Mouse (Mus musculus) heart, embryonic 13.5 days (tissue): ENCODE measurements at regions not wholly inside any gene's neighbourhood (a gene's known extent, or its start where the extent isn't known, plus 50 kb on each side); places are given as distances from the start of the nearest gene placed in this dataset.
"Not testable (repeated sequence)": the region's sequence is repeated elsewhere in the genome, so short reads cannot be mapped to it uniquely, and the experiment has no call there.

Experiments used
- ATAC-seq: fragments of 200-750 bp; cut with Nextera tagmentation; 2 replicates; pipeline ENCODE4 v1.8.0; 2017; ENCODE audit warnings: moderate TSS enrichment; ENCODE audit not compliant: insufficient number of reproducible peaks, low FRiP score, low TSS enrichment; ENCODE audit errors: extremely low read depth
- H3K27ac ChIP-seq: fragments of 300-500 bp; sonication (generic); replicated peaks from 2 replicates; pipeline ENCODE4 v1.5.1; 2015; ENCODE audit warnings: moderate library complexity, mild to moderate bottlenecking, inconsistent platforms
- H3K27me3 ChIP-seq: fragments of 300-500 bp; sonication (generic); replicated peaks from 2 replicates; pipeline ENCODE4 v1.6.1; 2015; ENCODE audit warnings: mild to moderate bottlenecking, inconsistent platforms
- H3K36me3 ChIP-seq: fragments of 300-500 bp; sonication (generic); 2 replicates; pipeline ENCODE4 v1.6.1; 2015; ENCODE audit warnings: mild to moderate bottlenecking, inconsistent platforms
- H3K4me1 ChIP-seq: fragments of 300-500 bp; sonication (generic); 2 replicates; pipeline ENCODE4 v1.6.1; 2015; ENCODE audit warnings: inconsistent platforms
- H3K4me2 ChIP-seq: fragments of 300-500 bp; sonication (generic); 2 replicates; pipeline ENCODE4 v1.6.1; 2015; ENCODE audit warnings: inconsistent platforms, mild to moderate bottlenecking, moderate library complexity
- H3K4me3 ChIP-seq: fragments of 300-500 bp; sonication (generic); 2 replicates; pipeline ENCODE4 v1.5.1; 2015; ENCODE audit warnings: moderate library complexity, mild to moderate bottlenecking, inconsistent platforms
- H3K9ac ChIP-seq: fragments of 300-500 bp; sonication (generic); 2 replicates; pipeline ENCODE4 v1.6.1; 2015; ENCODE audit warnings: inconsistent platforms, mild to moderate bottlenecking, moderate library complexity
- H3K9me3 ChIP-seq: fragments of 300-500 bp; sonication (generic); 2 replicates; pipeline ENCODE4 v1.6.1; 2016; ENCODE audit warnings: inconsistent platforms
- WGBS: fragments of 180-500 bp; shearing (Covaris S2); methylation state at CpG from one replicate; pipeline ENCODE4 v1.1.7; 2015; ENCODE audit warnings: mixed read lengths; 5-methylcytosine and 5-hydroxymethylcytosine counted together

DNA sequence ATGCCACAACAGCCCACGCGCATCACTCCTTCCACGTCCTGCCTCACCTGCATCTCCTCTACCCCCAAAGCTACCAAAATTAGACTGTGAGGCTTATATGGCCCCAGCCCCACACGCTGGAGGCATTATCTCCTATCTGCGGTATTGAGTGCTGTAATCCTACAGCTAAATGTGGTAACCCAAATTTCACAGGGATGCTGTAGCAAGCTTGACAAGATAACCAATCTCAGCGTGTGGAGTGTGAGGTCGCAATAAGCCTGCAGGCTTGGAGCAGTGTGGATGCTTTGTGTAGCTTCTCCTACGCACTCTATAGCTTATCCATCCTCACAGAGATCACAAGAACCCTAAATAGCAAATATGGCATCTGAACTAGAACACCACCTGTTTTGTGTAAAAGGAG, 251.2 kb upstream of the Kcnh8 start:
- WGBS = 49% methylated on average over 8 of the region's 8 CpGs
- Histone ChIP-seq H3K9ac (no peak overlapping the region), H3K36me3 (no peaks in the 10 kb centered on the region), H3K27me3 (no peaks in the 10 kb centered on the region), H3K4me1 (no peaks in the 10 kb centered on the region), H3K4me2 (no peak overlapping the region), H3K9me3 (no peaks in the 10 kb centered on the region), H3K4me3 (no peak overlapping the region), H3K27ac (no peak overlapping the region)
- ATAC-seq = no peak

DNA sequence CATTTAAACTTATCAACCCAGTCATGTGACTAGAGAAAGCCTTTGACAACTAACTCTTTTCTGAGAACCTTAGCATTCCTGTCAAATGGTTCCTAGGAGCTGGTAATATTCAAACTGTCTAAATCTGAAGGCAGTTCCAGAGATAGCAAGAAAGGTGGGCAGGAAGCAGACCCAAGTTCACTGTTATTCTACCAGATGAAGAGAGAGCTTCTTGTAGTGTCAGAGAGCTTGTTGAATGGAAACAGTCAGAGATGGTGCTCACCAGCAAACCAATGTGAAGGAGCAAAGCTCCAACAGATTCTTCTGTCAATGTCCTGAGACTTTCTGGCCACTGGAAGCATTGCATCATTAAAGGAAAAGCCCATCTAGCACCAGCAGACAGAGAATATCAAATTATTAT, 251.8 kb upstream of the Kcnh8 start:
- Histone ChIP-seq H3K9me3 (no peaks in the 10 kb centered on the region), H3K36me3 (no peaks in the 10 kb centered on the region), H3K4me1 (no peaks in the 10 kb centered on the region), H3K27ac (no peak overlapping the region), H3K4me3 (no peak overlapping the region), H3K27me3 (no peaks in the 10 kb centered on the region), H3K9ac (no peak overlapping the region), H3K4me2 (no peak overlapping the region)
- no peak for ATAC-seq

DNA sequence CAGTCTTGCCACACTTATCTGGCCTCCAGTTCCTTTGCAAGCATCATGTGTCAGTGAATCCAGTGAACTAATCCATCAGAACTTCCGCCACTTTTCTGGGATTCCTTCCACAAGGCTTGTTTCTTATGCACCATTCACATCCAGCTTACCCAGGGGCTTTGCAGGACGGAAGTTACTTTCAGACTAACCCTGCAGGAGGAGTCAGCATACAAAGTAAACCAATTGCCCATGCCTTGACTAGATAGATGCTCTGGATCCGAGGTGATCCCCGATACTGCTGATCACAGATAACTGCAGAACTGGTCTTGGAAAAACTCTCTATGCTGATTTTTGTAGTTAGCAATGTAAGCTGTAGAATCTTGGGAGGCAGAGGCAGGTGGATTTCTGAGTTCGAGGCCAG, 252.6 kb upstream of the Kcnh8 start:
- Histone ChIP-seq H3K4me2 (no peak overlapping the region), H3K4me3 (no peak overlapping the region), H3K4me1 (no peaks in the 10 kb centered on the region), H3K27ac (no peak overlapping the region), H3K9me3 (no peaks in the 10 kb centered on the region), H3K9ac (no peak overlapping the region), H3K36me3 (no peaks in the 10 kb centered on the region), H3K27me3 (no peaks in the 10 kb centered on the region)
- ATAC-seq = no peak
- 67% methylated on average over 5 of the region's 5 CpGs for WGBS

DNA sequence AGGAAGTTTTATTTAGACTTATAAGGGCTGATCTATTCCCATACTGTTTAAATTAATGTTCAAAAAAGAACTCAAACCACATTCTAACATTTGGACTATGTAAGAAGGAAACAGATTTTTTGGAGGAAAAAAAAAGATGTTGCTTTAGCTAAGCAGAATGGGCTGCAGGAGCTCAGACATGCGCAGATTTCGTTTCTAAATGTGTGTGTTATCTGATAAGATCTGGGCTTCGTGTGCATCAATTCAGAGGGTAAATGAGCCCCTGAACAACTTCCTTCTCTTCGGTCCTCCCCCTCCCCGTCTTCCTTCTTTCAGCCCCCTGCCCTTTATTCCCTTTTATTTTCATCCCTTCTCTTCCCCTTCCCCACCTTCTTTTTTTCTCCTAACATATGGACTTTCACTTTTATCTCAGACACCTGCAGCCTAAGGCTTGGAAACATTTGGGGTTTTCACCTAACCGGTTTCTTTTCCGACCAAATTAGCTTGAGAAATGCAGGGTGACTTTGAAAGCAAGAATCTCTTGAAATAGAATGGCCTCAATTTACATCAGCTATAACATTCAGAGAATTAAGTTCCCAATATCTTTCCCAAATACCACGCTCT, 253.9 kb upstream of the Kcnh8 start:
- Histone ChIP-seq H3K27me3 (no peaks in the 10 kb centered on the region), H3K9me3 (no peaks in the 10 kb centered on the region), H3K4me3 (no peak overlapping the region), H3K36me3 (no peaks in the 10 kb centered on the region), H3K4me2 (no peak overlapping the region), H3K4me1 (no peaks in the 10 kb centered on the region), H3K9ac (no peak overlapping the region), H3K27ac (no peak overlapping the region)
- 53% methylated on average over 8 of the region's 8 CpGs for WGBS
- ATAC-seq = no peak

DNA sequence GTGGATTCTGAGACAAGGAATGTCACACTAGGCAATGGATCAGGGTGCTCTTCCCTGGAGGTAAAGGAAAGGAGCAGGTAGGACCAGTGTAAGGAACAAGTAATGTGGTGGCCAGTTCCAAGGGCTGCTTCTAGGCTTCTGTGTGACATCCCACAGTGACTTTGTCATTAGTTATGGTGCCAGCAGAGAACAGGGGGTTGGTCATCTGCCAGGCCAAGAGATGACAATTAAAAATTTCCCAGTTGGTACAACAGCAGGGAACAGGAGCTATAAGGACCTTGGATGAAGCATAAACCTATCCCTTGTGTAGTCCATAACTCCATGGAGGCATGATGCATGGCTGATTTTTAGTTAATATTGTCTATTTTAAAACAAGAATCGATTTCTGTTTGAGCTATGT, 281.9 kb upstream of the Kcnh8 start:
- no peaks in the 10 kb centered on the region for H3K27me3 ChIP-seq
- H3K4me1 ChIP-seq = no peaks in the 10 kb centered on the region
- no peak overlapping the region for H3K27ac ChIP-seq
- no peak overlapping the region for H3K4me2 ChIP-seq
- no peak overlapping the region for H3K4me3 ChIP-seq
- no peak for ATAC-seq
- no peak overlapping the region for H3K9ac ChIP-seq
- 56% methylated on average over 1 of the region's 1 CpGs for WGBS
- H3K36me3 ChIP-seq = no peaks in the 10 kb centered on the region
- no peaks in the 10 kb centered on the region for H3K9me3 ChIP-seq

DNA sequence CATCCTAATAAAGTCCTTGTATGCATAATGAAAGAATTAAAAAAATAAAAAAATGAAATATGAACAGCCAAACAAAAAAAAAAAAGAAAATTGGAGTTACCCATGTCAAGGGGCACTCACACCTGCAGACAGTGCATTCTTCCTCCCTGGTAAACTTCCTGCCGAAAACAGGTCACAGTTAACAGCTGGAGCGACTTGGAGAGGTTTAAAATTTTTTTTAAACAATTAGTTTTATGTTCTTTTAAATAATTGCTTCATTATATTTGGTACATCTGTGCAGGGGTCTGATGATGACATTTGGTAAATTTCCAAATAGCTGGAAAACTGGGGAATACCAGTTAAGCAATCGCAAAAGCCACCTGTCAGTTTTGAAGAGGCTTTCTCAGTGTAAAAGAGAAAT, 285.5 kb upstream of the Kcnh8 start:
- 69% methylated on average over 3 of the region's 3 CpGs for WGBS
- Histone ChIP-seq H3K9me3 (no peaks in the 10 kb centered on the region), H3K4me2 (no peak overlapping the region), H3K4me3 (no peak overlapping the region), H3K27ac (no peak overlapping the region), H3K4me1 (no peaks in the 10 kb centered on the region), H3K27me3 (no peaks in the 10 kb centered on the region), H3K9ac (no peak overlapping the region), H3K36me3 (no peaks in the 10 kb centered on the region)
- no peak for ATAC-seq

DNA sequence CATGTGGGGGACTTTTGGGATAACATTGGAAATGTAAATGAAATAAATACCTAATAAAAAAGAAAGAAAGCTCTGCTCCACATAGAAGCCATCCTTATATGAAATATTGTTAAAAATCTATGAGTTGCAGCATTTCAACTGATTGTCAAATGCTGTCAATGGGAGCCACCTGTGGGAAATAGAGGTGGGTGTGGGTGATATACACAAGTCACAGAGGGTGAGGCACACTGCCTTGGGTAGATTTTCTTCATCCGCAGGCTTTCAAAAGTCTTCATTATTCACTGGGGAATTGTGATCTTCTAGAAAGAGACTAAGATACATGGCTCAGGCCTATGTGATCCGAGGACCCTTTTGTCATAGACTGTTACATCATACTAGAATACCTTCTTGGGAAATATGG, 286.6 kb upstream of the Kcnh8 start:
- Histone ChIP-seq H3K4me1 (no peaks in the 10 kb centered on the region), H3K9me3 (no peaks in the 10 kb centered on the region), H3K36me3 (no peaks in the 10 kb centered on the region), H3K27ac (no peak overlapping the region), H3K4me3 (no peak overlapping the region), H3K9ac (no peak overlapping the region), H3K27me3 (no peaks in the 10 kb centered on the region), H3K4me2 (no peak overlapping the region)
- no peak for ATAC-seq
- 78% methylated on average over 2 of the region's 2 CpGs for WGBS

DNA sequence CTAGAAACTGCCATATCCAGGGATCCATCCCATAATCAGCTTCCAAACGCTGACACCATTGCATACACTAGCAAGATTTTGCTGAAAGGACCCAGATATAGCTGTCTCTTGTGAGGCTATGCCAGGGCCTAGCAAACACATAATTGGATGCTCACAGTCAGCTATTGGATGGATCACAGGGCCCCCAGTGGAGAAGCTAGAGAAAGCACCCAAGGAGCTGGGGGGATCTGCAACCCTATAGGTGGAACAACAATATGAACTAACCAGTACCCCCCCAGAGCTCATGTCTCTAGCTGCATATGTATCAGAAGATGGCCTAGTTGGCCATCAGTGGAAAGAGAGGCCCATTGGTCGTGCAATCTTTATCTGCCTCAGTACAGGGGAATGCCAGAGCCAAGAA, 287.1 kb upstream of the Kcnh8 start:
- ATAC-seq, H3K27ac ChIP-seq, H3K4me1 ChIP-seq, H3K4me2 ChIP-seq, H3K4me3 ChIP-seq, H3K27me3 ChIP-seq, H3K9ac ChIP-seq, H3K36me3 ChIP-seq, H3K9me3 ChIP-seq: not testable (repeated sequence)
- 39% methylated on average over 2 of the region's 2 CpGs for WGBS

DNA sequence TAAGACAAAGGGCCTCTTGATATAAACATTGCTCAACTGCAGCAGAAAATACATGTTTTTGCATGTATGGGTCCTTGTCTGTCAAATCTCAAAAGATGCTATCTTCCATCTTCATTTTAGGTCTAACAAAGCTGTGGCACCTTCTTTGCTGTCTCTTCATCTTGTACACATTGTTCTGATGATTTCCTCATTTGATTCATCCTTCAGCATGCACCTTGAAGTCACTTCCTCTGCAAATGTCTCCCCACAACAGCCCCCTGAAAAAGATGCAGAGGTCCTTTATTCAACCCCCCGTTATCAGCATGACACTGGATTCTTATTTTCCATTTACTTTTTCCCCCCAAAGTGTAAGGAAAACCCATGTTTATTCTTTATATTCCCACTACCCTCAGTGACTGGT, 290.5 kb upstream of the Kcnh8 start:
- no peaks in the 10 kb centered on the region for H3K9me3 ChIP-seq
- no peak overlapping the region for H3K9ac ChIP-seq
- no peak for ATAC-seq
- no peaks in the 10 kb centered on the region for H3K4me1 ChIP-seq
- WGBS = 79% methylated on average over 1 of the region's 1 CpGs
- no peak overlapping the region for H3K4me3 ChIP-seq
- no peaks in the 10 kb centered on the region for H3K27me3 ChIP-seq
- no peaks in the 10 kb centered on the region for H3K36me3 ChIP-seq
- H3K4me2 ChIP-seq = no peak overlapping the region
- no peak overlapping the region for H3K27ac ChIP-seq

DNA sequence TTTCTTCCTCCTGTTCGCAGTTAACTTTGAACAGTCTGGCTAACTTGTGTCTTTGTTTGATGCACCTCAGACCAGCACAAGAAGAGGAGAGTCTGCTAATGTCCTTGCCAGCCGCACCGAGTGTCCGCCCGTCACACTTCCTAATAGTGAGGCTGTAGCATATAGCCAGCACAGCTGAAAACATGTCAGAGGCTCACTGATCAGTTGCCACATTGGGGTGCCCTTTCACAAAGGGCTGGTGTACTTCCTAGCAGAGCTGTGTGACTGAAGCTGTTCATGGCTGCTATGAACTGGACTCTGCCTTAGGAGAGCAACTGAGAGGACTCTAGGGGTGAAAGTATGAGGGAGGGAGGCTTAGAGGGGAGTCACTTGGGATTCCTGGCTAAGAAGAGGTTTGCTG, 293.7 kb upstream of the Kcnh8 start:
- H3K9me3 ChIP-seq = no peaks in the 10 kb centered on the region
- no peak overlapping the region for H3K4me3 ChIP-seq
- no peak overlapping the region for H3K9ac ChIP-seq
- ATAC-seq = no peak
- WGBS = 79% methylated on average over 5 of the region's 5 CpGs
- H3K4me2 ChIP-seq = no peak overlapping the region
- H3K27me3 ChIP-seq = no peaks in the 10 kb centered on the region
- no peak overlapping the region for H3K27ac ChIP-seq
- H3K4me1 ChIP-seq = no peaks in the 10 kb centered on the region
- H3K36me3 ChIP-seq = no peaks in the 10 kb centered on the region

DNA sequence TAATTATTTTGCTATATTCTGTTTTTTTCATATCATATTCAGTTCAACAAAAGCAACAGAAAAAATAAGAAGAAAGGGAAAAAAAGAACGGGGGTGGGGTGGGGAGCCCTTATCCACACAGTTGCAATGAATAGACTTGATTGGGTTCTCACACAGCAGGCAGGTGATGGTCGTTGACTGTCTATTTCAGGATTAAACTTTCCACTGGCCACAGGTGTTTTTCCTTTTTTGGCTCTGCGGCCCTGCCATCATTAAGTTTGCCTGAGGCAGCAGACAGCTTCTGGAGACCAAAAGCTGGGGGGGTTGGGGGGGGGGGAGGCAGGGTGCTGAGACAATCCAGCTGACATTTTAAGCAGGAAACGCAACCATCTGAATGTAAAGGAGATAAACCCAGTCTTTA, 298.4 kb upstream of the Kcnh8 start:
- WGBS = 65% methylated on average over 4 of the region's 4 CpGs
- H3K27me3 ChIP-seq = no peaks in the 10 kb centered on the region
- no peaks in the 10 kb centered on the region for H3K4me1 ChIP-seq
- H3K4me3 ChIP-seq = no peak overlapping the region
- H3K9ac ChIP-seq = no peak overlapping the region
- no peaks in the 10 kb centered on the region for H3K9me3 ChIP-seq
- ATAC-seq = no peak
- no peaks in the 10 kb centered on the region for H3K36me3 ChIP-seq
- no peak overlapping the region for H3K4me2 ChIP-seq
- no peak overlapping the region for H3K27ac ChIP-seq

DNA sequence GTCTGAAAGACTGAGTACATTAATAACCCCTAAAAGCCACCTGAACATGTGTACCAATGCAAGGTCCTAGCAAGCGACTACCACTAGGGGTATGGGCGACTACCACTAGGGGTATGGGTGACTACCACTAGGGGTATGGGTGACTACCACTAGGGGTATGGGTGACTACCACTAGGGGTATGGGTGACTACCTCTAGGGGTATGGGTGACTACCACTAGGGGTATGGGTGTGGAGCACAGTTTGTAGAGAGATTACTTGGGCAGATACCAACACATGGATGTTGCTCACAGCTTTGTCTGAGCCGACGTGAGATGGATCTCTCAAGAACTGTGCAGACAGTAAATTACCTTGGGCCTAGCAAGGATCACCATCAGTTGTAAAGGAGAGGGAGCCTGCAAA, 299.2 kb upstream of the Kcnh8 start:
- Histone ChIP-seq H3K9ac (no peak overlapping the region), H3K4me2 (no peak overlapping the region), H3K4me3 (no peak overlapping the region), H3K9me3 (no peaks in the 10 kb centered on the region), H3K4me1 (no peaks in the 10 kb centered on the region), H3K36me3 (no peaks in the 10 kb centered on the region), H3K27ac (no peak overlapping the region), H3K27me3 (no peaks in the 10 kb centered on the region)
- WGBS = 80% methylated on average over 4 of the region's 4 CpGs
- ATAC-seq = no peak

DNA sequence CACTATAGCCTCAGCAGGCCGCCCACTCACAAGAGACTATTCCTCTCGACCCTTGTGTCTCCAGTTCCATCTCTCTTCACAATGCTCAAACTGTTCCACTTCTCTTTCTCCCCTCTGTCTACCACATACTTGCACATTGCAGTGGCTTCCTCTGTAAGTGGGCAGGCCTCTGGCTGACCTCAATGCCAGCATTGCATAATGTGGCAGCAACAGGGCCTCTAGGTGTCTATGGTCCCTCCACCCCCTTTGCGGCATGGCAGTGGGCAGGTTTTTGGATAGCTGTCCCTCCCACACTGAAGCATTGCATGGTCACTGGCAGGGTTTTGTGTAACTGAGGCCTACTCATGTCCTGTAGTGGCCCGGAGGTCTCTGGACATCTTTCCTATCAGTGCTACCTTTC, 302.7 kb upstream of the Kcnh8 start:
- ATAC-seq = no peak
- Histone ChIP-seq H3K36me3 (no peaks in the 10 kb centered on the region), H3K4me1 (no peaks in the 10 kb centered on the region), H3K27ac (no peak overlapping the region), H3K9me3 (no peaks in the 10 kb centered on the region), H3K9ac (no peak overlapping the region), H3K4me2 (no peak overlapping the region), H3K27me3 (no peaks in the 10 kb centered on the region), H3K4me3 (no peak overlapping the region)
- 78% methylated on average over 4 of the region's 4 CpGs for WGBS
